Mouse (Mus musculus) neural tube, embryonic 14.5 days (tissue): ENCODE measurements around the gene Rad23b. TPM values are rescaled to one million over a fixed set of nuclear protein-coding genes. Genes with fewer than 3 reads are reported as not detected.

Experiments
- ATAC-seq: fragments of 200-750 bp; cut with Nextera tagmentation; 2 replicates; pipeline ENCODE4 v1.8.0; 2017; ENCODE audit warnings: low read depth, mild to moderate bottlenecking, moderate TSS enrichment, moderate library complexity
- H3K27ac ChIP-seq: fragments of 300-500 bp; sonication (generic); 2 replicates; pipeline ENCODE4 v1.5.1; 2014; ENCODE audit warnings: low read depth, mild to moderate bottlenecking, control low read depth, low read length, moderate library complexity, mixed read lengths
- H3K27me3 ChIP-seq: fragments of 300-500 bp; sonication (generic); 2 replicates; pipeline ENCODE4 v1.6.1; 2014; ENCODE audit warnings: low read length; ENCODE audit not compliant: control insufficient read depth, insufficient read depth
- H3K36me3 ChIP-seq: fragments of 300-500 bp; sonication (generic); 2 replicates; pipeline ENCODE4 v1.6.1; 2014; ENCODE audit warnings: low read length, mixed read lengths; ENCODE audit not compliant: control insufficient read depth, insufficient read depth
- H3K4me1 ChIP-seq: fragments of 300-500 bp; sonication (generic); 2 replicates; pipeline ENCODE4 v1.6.1; 2014; ENCODE audit warnings: low read length; ENCODE audit not compliant: control insufficient read depth, insufficient read depth
- H3K4me2 ChIP-seq: fragments of 300-500 bp; sonication (generic); 2 replicates; pipeline ENCODE4 v1.6.1; 2014; ENCODE audit warnings: mild to moderate bottlenecking, low read depth, low read length, control low read depth
- H3K4me3 ChIP-seq: fragments of 300-500 bp; sonication (generic); 2 replicates; pipeline ENCODE4 v1.5.1; 2014; ENCODE audit warnings: low read depth, low read length, control low read depth, mixed read lengths
- H3K9ac ChIP-seq: fragments of 300-500 bp; sonication (generic); replicated peaks from 2 replicates; pipeline ENCODE4 v1.6.1; 2014; ENCODE audit warnings: low read depth, mild to moderate bottlenecking, control low read depth, low read length, mixed read lengths
- H3K9me3 ChIP-seq: fragments of 300-500 bp; sonication (generic); 2 replicates; pipeline ENCODE4 v1.6.1; 2016; ENCODE audit warnings: low read length; ENCODE audit not compliant: control insufficient read depth
- WGBS: fragments of 180-500 bp; shearing (Covaris S2); extraction: QIAGEN DNeasy Blood & Tissue Kit; methylation state at CpG from one replicate; pipeline ENCODE4 v1.1.7; 2014; 5-methylcytosine and 5-hydroxymethylcytosine counted together
- polyA plus RNA-seq: library from polyadenylated mRNA; unstranded; fragments of >200 nt; fragmentation: Nextera tagmentation; extraction: Ambion mirVana; gene quantifications from 2 replicates; pipeline ENCODE4 v1.2.1, GENCODE M21; 2014

The Rad23b gene
- polyA plus RNA-seq, 1 experiment from 2014 or later = 88.9 TPM

DNA sequence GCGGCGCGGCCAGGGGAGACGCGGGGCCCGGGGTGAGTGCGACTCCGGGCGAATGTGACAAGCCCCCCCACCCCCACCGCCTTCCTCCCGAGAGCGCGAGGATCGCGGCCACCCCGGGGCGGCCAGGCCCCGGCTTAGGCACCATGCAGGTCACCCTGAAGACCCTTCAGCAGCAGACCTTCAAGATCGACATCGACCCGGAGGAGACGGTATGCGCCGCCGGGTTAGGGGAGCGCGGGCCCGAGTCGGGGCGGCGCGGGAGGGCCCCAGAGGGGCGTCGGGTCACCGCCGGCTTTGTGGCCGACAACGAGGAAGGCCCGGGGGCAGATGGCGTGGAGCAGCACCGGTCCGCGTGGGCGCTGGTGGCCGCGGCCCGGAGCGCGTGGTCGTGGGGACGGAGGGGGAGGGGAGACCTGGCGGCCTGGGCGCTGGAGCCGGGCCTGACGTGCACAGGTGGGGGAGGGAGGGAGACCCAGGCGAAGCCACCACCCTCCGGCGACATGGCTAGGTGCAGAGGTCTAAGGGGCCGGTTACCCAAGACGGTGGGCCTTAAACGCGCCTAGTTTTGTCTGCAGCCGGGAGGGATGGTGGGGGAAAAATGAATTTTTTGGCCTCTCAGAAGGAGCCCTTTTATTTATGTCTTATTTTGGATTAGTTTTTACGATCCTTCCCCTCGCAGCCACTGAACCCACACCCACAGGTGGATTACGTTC, 532 bp downstream of the Rad23b start:
- Histone ChIP-seq H3K27me3 (no peaks in the 10 kb centered on the region), H3K4me1 (peaks cover 13% of the 10 kb centered on the region), H3K9me3 (no peaks in the 10 kb centered on the region), H3K36me3 (no peaks in the 10 kb centered on the region), H3K4me3 (peak overlapping the region; percentile 100), H3K9ac (peak overlapping the region; percentile 92), H3K4me2 (peak overlapping the region; percentile 62), H3K27ac (peak overlapping the region; percentile 94)
- WGBS = under 1% methylated on average over 59 of the region's 66 CpGs
- peak; percentile 71 for ATAC-seq

DNA sequence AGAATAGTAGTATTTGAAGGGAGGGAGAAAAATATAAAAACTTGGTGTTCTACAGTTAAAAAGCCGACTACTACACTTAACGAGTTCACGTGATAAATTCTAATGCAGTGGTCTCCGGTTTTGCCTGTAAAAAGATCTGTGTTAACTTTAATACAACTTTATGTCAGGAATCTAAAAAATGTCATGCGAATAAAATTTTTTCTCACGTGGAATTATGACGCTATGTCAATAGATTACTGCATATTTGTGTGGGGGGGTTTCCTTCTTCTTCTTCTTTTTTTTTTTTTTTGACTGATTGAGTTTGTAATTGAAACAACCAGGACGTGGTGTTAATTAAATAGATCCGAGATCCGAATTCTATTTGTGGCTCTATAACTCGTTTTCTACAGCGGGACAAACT, 1.2 kb downstream of the Rad23b start:
- Histone ChIP-seq H3K27ac (no peak overlapping the region), H3K9me3 (no peaks in the 10 kb centered on the region), H3K4me3 (peak overlapping the region; percentile 100), H3K27me3 (no peaks in the 10 kb centered on the region), H3K36me3 (no peaks in the 10 kb centered on the region), H3K4me1 (peaks cover 13% of the 10 kb centered on the region), H3K4me2 (peak overlapping the region; percentile 62), H3K9ac (peak overlapping the region; percentile 92; the same call in 1 of the 2 replicates)
- no peak for ATAC-seq
- 17% methylated on average over 12 of the region's 12 CpGs for WGBS

DNA sequence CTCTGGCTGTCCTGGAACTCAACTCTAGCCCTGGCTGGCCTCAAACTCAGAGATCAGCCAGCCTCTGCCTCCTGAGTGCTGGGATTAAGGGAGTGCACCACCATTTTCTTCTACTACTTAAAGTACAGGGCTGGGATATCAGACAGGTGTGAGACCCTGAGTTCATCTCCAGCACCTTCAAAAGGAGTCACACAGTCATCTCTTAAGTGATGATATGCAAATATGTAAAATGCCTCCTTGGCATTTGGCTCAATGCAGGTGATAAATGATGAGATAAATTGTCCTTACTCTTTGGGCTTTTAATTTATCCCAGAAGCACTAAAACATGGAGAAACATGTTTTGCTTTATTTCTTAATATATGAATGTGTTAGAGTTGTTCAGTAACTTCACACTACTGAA, 2.0 kb downstream of the Rad23b start:
- Histone ChIP-seq H3K27ac (no peak overlapping the region), H3K9ac (no peak overlapping the region), H3K4me1 (peaks cover 13% of the 10 kb centered on the region), H3K4me2 (0 out of 2 replicates have a peak overlapping the region, but pooled peaks have one; percentile 18), H3K9me3 (no peaks in the 10 kb centered on the region), H3K27me3 (no peaks in the 10 kb centered on the region), H3K36me3 (no peaks in the 10 kb centered on the region), H3K4me3 (no peak overlapping the region)
- no peak for ATAC-seq

DNA sequence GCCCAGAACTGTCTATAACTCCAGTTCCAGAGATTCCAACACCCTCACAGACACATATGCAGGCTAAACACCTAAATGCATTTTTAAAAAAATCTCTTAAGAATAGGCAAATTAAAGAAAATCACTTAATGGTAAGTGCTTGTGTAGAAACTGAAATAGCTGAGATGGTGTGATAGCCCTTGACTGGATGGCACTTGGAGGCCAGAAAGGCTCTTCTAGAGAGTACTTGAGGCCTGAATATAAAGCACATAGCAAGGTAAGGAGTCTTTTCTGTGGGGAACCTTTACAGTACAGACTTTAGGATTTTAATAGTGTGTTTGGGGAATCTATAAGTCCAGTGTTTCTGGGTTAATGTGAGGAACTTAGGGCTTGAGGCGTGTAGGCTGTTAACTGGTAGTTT, 4.2 kb downstream of the Rad23b start:
- 93% methylated on average over 1 of the region's 1 CpGs for WGBS
- H3K9me3 ChIP-seq = no peaks in the 10 kb centered on the region
- no peak overlapping the region for H3K4me2 ChIP-seq
- no peak overlapping the region for H3K4me3 ChIP-seq
- H3K4me1 ChIP-seq = peaks cover 10% of the 10 kb centered on the region
- H3K36me3 ChIP-seq = no peaks in the 10 kb centered on the region
- H3K27ac ChIP-seq = no peak overlapping the region
- no peak for ATAC-seq
- H3K9ac ChIP-seq = no peak overlapping the region
- H3K27me3 ChIP-seq = no peaks in the 10 kb centered on the region

DNA sequence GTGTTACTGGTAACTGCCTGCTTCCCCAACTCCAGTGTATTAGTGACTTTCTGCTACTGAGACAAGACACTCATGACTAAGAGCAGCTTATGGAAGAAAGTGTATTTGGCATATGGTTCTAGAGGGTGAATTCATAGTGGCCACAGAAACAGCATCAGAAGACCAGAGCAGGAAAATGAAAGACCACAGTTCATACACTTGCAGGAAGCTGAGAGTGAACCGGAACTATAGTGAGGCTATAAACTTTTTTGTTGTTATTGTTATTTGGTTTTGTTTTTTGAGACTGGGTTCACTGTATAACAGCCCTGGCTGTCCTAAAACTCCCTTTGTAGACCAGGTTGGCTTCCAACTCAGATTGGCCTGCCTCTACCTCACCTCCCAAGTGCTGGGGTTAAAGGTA, 6.0 kb downstream of the Rad23b start:
- Histone ChIP-seq H3K27ac (no peak overlapping the region), H3K27me3 (no peaks in the 10 kb centered on the region), H3K36me3 (no peaks in the 10 kb centered on the region), H3K4me1 (peaks cover 10% of the 10 kb centered on the region), H3K4me2 (no peak overlapping the region), H3K9ac (no peak overlapping the region), H3K9me3 (no peaks in the 10 kb centered on the region), H3K4me3 (no peak overlapping the region)
- ATAC-seq = no peak
- 100% methylated on average over 1 of the region's 1 CpGs for WGBS

DNA sequence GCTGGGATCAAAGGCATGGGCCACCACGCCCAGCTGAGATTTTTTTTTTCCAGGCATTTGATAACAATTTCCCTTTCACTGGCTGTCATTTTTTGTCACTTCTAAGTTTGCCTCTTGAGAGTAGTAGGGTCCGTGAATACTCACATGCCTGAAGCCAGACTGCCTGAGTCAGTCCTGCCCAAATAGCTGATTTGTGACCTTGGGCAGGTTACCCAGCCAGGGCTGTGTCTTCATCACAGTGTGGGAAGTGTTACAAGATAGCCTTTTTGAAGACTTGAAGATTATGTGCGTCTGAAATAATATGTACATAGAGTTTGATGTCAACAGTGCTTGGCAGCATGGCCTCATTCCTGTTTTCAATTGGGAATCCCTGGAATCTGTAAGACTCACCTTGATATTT, 6.9 kb downstream of the Rad23b start:
- no peak for ATAC-seq
- H3K27ac ChIP-seq = no peak overlapping the region
- WGBS = 90% methylated on average over 3 of the region's 3 CpGs
- H3K9ac ChIP-seq = no peak overlapping the region
- no peaks in the 10 kb centered on the region for H3K36me3 ChIP-seq
- no peaks in the 10 kb centered on the region for H3K27me3 ChIP-seq
- H3K4me1 ChIP-seq = peaks cover 8% of the 10 kb centered on the region
- no peaks in the 10 kb centered on the region for H3K9me3 ChIP-seq
- H3K4me2 ChIP-seq = no peak overlapping the region
- no peak overlapping the region for H3K4me3 ChIP-seq

DNA sequence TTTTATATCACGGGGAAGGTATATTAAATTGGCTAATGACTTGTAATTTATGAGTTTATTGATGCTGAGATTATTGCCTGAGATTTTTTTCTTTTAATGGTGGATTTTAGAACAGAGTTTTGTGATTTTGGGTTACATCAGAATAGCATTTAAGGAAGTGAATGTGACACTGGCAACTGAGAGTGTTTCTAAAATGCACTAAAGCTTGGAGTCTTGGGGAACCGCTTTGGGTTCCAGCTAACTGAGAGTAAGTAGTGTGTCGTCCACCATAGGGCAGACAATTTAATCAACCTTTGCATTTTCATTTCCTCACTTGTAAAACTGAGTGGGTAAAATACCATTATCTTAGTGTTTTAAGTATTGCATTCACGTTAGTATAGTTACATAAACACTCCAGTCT, 14.0 kb downstream of the Rad23b start:
- Histone ChIP-seq H3K27ac (no peak overlapping the region), H3K4me1 (no peaks in the 10 kb centered on the region), H3K4me3 (no peak overlapping the region), H3K4me2 (no peak overlapping the region), H3K9ac (no peak overlapping the region), H3K36me3 (0 out of 2 replicates have a peak, but pooled peaks cover under 1% of the 10 kb centered on the region), H3K9me3 (no peaks in the 10 kb centered on the region), H3K27me3 (no peaks in the 10 kb centered on the region)
- no peak for ATAC-seq
- 96% methylated on average over 4 of the region's 4 CpGs for WGBS

DNA sequence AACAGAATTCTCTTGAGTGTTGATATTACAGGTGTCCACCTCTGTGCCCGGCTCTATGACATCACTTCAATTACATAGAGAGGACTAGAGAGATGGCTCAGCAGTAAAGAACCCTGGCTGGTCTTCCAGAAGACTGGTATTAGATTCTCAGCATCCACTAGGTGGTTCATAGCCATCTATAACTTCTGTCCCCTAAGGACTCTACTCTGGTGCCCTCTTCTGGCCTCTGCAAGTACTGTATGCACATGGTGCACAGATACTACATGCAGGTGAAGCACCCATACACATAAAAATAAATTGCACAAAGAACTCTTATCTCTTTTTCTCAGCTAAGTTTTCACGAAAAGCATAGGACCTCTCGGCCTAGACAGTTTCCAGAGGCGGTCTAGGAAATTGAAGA, 14.5 kb downstream of the Rad23b start:
- no peak overlapping the region for H3K9ac ChIP-seq
- no peak for ATAC-seq
- 93% methylated on average over 4 of the region's 4 CpGs for WGBS

DNA sequence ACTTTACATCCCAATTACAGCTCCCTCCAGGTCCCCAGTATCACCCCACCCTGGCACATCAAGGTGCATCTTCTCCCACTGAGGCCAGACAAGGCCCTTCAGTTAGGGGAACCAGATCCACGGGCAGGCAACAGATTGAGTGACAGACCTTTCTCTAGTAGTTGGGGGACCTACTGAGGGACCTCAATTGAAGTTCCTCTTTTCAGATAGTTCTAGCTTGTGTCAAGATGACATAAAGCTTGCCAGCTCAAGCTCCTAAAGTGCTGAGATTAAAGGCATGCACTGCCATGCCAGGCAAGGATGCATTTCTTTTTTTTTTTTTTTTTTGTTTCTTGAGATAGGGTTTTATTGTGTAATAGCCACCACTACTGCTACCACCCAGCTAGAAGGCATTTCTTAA, 16.2 kb downstream of the Rad23b start:
- WGBS = 91% methylated on average over 1 of the region's 1 CpGs

More for the DNA sequence above, 14.5 kb downstream of the Rad23b start:
- H3K4me2 ChIP-seq = no peak overlapping the region
- no peak overlapping the region for H3K27ac ChIP-seq
- H3K27me3 ChIP-seq = no peaks in the 10 kb centered on the region
- H3K4me3 ChIP-seq = no peak overlapping the region
- no peaks in the 10 kb centered on the region for H3K4me1 ChIP-seq
- 0 out of 2 replicates have a peak, but pooled peaks cover 4% of the 10 kb centered on the region for H3K36me3 ChIP-seq
- H3K9me3 ChIP-seq = no peaks in the 10 kb centered on the region

More for the DNA sequence above, 16.2 kb downstream of the Rad23b start:
- no peaks in the 10 kb centered on the region for H3K9me3 ChIP-seq
- no peak overlapping the region for H3K27ac ChIP-seq
- H3K4me2 ChIP-seq = no peak overlapping the region
- no peak for ATAC-seq
- H3K9ac ChIP-seq = no peak overlapping the region
- no peaks in the 10 kb centered on the region for H3K27me3 ChIP-seq
- H3K4me3 ChIP-seq = no peak overlapping the region
- H3K4me1 ChIP-seq = no peaks in the 10 kb centered on the region
- 0 out of 2 replicates have a peak, but pooled peaks cover 9% of the 10 kb centered on the region for H3K36me3 ChIP-seq
